Mouse (Mus musculus): ENCODE results near the gene March1. TPM values are rescaled to one million over a fixed set of nuclear protein-coding genes. Genes with fewer than 3 reads are reported as not detected.

The March1 gene
- total and polyA plus RNA-seq, 3 experiments = 0.04 TPM; not detected in 2

GRCm38 (mm10) chr8:66386008-66386407 is 768.3 kb downstream of the March1 start:
- Histone ChIP-seq H3K4me1 (ENCODE audit: control insufficient read depth in 1 of 2, insufficient read depth in 2 of 2, low read length in 2 of 2) (no peaks in the 10 kb centered on the region), H3K9me3 (replicated peaks; ENCODE audit: insufficient read depth, low read length) (no peaks in the 10 kb centered on the region), H3K79me2 (ENCODE audit: control insufficient read depth, insufficient read depth, low read length, poor library complexity) (no peaks in the 10 kb centered on the region), H3K36me3 (ENCODE audit: control insufficient read depth in 1 of 2, insufficient read depth in 2 of 2, low read length in 2 of 2) (no peaks in the 10 kb centered on the region), H3K9ac (ENCODE audit: control insufficient read depth, low read depth, low read length, poor library complexity, severe bottlenecking) (no peak overlapping the region), H3K4me3 (ENCODE audit: control insufficient read depth in 1 of 2, insufficient read depth in 1 of 2, low read depth in 2 of 2, low read length in 2 of 2) (no peak overlapping the region), H3K27ac (ENCODE audit: control insufficient read depth, low read depth, low read length) (no peak overlapping the region), H3K27me3 (ENCODE audit: control insufficient read depth in 1 of 2, insufficient read depth in 2 of 2, low read length in 2 of 2) (no peaks in the 10 kb centered on the region)
- DNase-seq (ENCODE audit: low read depth, low spot score) = no peak
- TF ChIP-seq MYB (IDR thresholded peaks at IDR 0.05; ENCODE audit: low read depth, low read length) = no peak
- no peak for TF ChIP-seq CHD2 (IDR thresholded peaks at IDR 0.05; ENCODE audit: low read length)
- TF ChIP-seq RCOR1 (IDR thresholded peaks at IDR 0.05; ENCODE audit: low read depth, low read length) = no peak
- no peak for TF ChIP-seq RAD21 (IDR thresholded peaks at IDR 0.05; ENCODE audit: low read depth, low read length)
- TF ChIP-seq NRF1 (IDR thresholded peaks at IDR 0.05; ENCODE audit: insufficient read depth, low read depth, low read length, poor library complexity, severe bottlenecking) = no peak
- no peak for TF ChIP-seq HCFC1 (IDR thresholded peaks at IDR 0.05; ENCODE audit: low read depth, low read length)

- Histone ChIP-seq H3K27ac (ENCODE audit: control insufficient read depth, low read depth, low read length) (no peak overlapping the region), H3K79me2 (ENCODE audit: control insufficient read depth, insufficient read depth, low read length, poor library complexity) (no peaks in the 10 kb centered on the region), H3K4me1 (ENCODE audit: control insufficient read depth in 1 of 2, insufficient read depth in 2 of 2, low read length in 2 of 2) (no peaks in the 10 kb centered on the region), H3K9ac (ENCODE audit: control insufficient read depth, low read depth, low read length, poor library complexity, severe bottlenecking) (no peak overlapping the region), H3K9me3 (replicated peaks; ENCODE audit: insufficient read depth, low read length) (no peaks in the 10 kb centered on the region), H3K36me3 (ENCODE audit: control insufficient read depth in 1 of 2, insufficient read depth in 2 of 2, low read length in 2 of 2) (no peaks in the 10 kb centered on the region), H3K27me3 (ENCODE audit: control insufficient read depth in 1 of 2, insufficient read depth in 2 of 2, low read length in 2 of 2) (no peaks in the 10 kb centered on the region), H3K4me3 (ENCODE audit: control insufficient read depth in 1 of 2, insufficient read depth in 1 of 2, low read depth in 2 of 2, low read length in 2 of 2) (no peak overlapping the region)
- TF ChIP-seq MAFK (IDR thresholded peaks at IDR 0.05; ENCODE audit: borderline replicate concordance, low read depth, low read length) = no peak
- TF ChIP-seq MEF2A (IDR thresholded peaks at IDR 0.05; ENCODE audit: extremely low read depth, insufficient replicate concordance, low read depth, low read length, poor library complexity, severe bottlenecking) = no peak
- TF ChIP-seq JUND (IDR thresholded peaks at IDR 0.05; ENCODE audit: low read depth, low read length) = no peak
- TF ChIP-seq ELF1 (IDR thresholded peaks at IDR 0.05; ENCODE audit: low read depth, low read length) = no peak
- no peak for TF ChIP-seq RCOR1 (IDR thresholded peaks at IDR 0.05; ENCODE audit: low read depth, low read length)
- TF ChIP-seq POLR2A (IDR thresholded peaks at IDR 0.05; ENCODE audit: control insufficient read depth in 1 of 2, insufficient read depth in 1 of 2, low read depth in 1 of 2, low read length in 2 of 2, poor library complexity in 1 of 2) = no peak
- TF ChIP-seq CHD1 (IDR thresholded peaks at IDR 0.05; ENCODE audit: low read depth, low read length) = no peak
- no peak for TF ChIP-seq SIN3A (IDR thresholded peaks at IDR 0.05; ENCODE audit: low read length)
- no peak for TF ChIP-seq CTCF (IDR thresholded peaks at IDR 0.05 in 2 of 3, conservative IDR thresholded peaks at IDR 0.05 in 1 of 3; ENCODE audit: control insufficient read depth in 1 of 3, insufficient read depth in 1 of 3, low read depth in 2 of 3, low read length in 3 of 3, poor library complexity in 1 of 3, severe bottlenecking in 1 of 3)
- TF ChIP-seq EP300 (IDR thresholded peaks at IDR 0.05; ENCODE audit: low read depth in 1 of 2, low read length in 2 of 2) = no peak
- no peak for TF ChIP-seq HCFC1 (IDR thresholded peaks at IDR 0.05; ENCODE audit: low read depth, low read length)
- no peak for TF ChIP-seq USF2 (IDR thresholded peaks at IDR 0.05; ENCODE audit: borderline replicate concordance in 1 of 2, insufficient read depth in 1 of 2, low read depth in 1 of 2, low read length in 2 of 2)
- DNase-seq (ENCODE audit: low read depth, low spot score) = no peak
Measured at GRCm38 (mm10) chr8:66388693-66389092, 771.0 kb downstream of the March1 start.

Data from MEL (cell line).